Mouse (Mus musculus): ENCODE data around the gene Mybpc3.

GRCm38 (mm10) chr2:91160591-91160990, 42.6 kb downstream of the Mybpc3 start:
- TF ChIP-seq POLR2A (IDR thresholded peaks at IDR 0.05; ENCODE audit: borderline replicate concordance, insufficient read depth, low read length), result no peak
- no peak for TF ChIP-seq CTCF (IDR thresholded peaks at IDR 0.05; ENCODE audit: borderline replicate concordance, insufficient read depth, low read depth, low read length)
